Mouse (Mus musculus) MEL (cell line): ENCODE data around the gene Commd7.

ENCODE experiments used
- CHD2 ChIP-seq: IDR thresholded peaks from 2 replicates; pipeline ENCODE4 v1.6.1; 2011; ENCODE audit warnings: low read length, improper control_type of control experiment
- CTCF ChIP-seq, 3 experiments: IDR thresholded peaks in 2 of 3; conservative IDR thresholded peaks in 1 of 3; 2 replicates each; pipeline ENCODE4 v1.5.1; 2011 to 2012; ENCODE audit warnings: low read length in 3 of 3, low read depth in 2 of 3, mild to moderate bottlenecking in 2 of 3, improper control_type of control experiment in 1 of 3, inconsistent platforms in 1 of 3, mixed read lengths in 1 of 3, moderate library complexity in 1 of 3; ENCODE audit not compliant: control insufficient read depth in 1 of 3, insufficient read depth in 1 of 3, poor library complexity in 1 of 3, severe bottlenecking in 1 of 3
- ELF1 ChIP-seq: IDR thresholded peaks from 2 replicates; pipeline ENCODE4 v1.6.1; 2014; ENCODE audit warnings: low read depth, mild to moderate bottlenecking, inconsistent platforms, low read length, improper control_type of control experiment, moderate library complexity
- EP300 ChIP-seq, 2 experiments: IDR thresholded peaks; 2 replicates each; pipeline ENCODE4 v1.6.1; 2011; ENCODE audit warnings: improper control_type of control experiment in 2 of 2, low read length in 2 of 2, low read depth in 1 of 2, mild to moderate bottlenecking in 1 of 2
- GATA1 ChIP-seq: IDR thresholded peaks from 2 replicates; pipeline ENCODE4 v1.6.1; 2011; ENCODE audit warnings: low read depth, low read length, improper control_type of control experiment
- HCFC1 ChIP-seq: IDR thresholded peaks from 2 replicates; pipeline ENCODE4 v1.6.1; 2012; ENCODE audit warnings: low read depth, mild to moderate bottlenecking, inconsistent platforms, low read length, improper control_type of control experiment, moderate library complexity
- MAFK ChIP-seq: IDR thresholded peaks from 2 replicates; pipeline ENCODE4 v1.6.1; 2011; ENCODE audit warnings: low read depth, mild to moderate bottlenecking, low read length, improper control_type of control experiment, borderline replicate concordance
- MYC ChIP-seq: IDR thresholded peaks from 2 replicates; pipeline ENCODE4 v1.6.1; 2011; ENCODE audit warnings: low read depth, mild to moderate bottlenecking, low read length, improper control_type of control experiment, moderate library complexity
- POLR2AphosphoS2 ChIP-seq: IDR thresholded peaks from 2 replicates; pipeline ENCODE4 v1.6.1; 2011; ENCODE audit warnings: low read length, improper control_type of control experiment
- RAD21 ChIP-seq: IDR thresholded peaks from 2 replicates; pipeline ENCODE4 v1.6.1; 2011; ENCODE audit warnings: mild to moderate bottlenecking, low read depth, low read length, improper control_type of control experiment
- TBP ChIP-seq: IDR thresholded peaks from 2 replicates; pipeline ENCODE4 v1.8.0; 2011; ENCODE audit warnings: low read depth, low read length, improper control_type of control experiment

GRCm38 (mm10) chr2:153592056-153593014 is 40.2 kb downstream of the Commd7 start:
- TF ChIP-seq MYC (no peak), EP300 (IDR thresholded peaks at IDR 0.05; ENCODE audit: low read depth in 1 of 2, low read length in 2 of 2) (no peak), TBP (no peak), ELF1 (no peak), CTCF (IDR thresholded peaks at IDR 0.05 in 2 of 3, conservative IDR thresholded peaks at IDR 0.05 in 1 of 3; ENCODE audit: control insufficient read depth in 1 of 3, insufficient read depth in 1 of 3, low read depth in 2 of 3, low read length in 3 of 3, poor library complexity in 1 of 3, severe bottlenecking in 1 of 3) (no peak), MAFK (no peak), CHD2 (no peak), HCFC1 (no peak), GATA1 (no peak), RAD21 (no peak), POLR2AphosphoS2 (no peak)
